Mouse (Mus musculus) T-helper 2 cell (primary cell): ENCODE data around the gene Kremen1.

Experiments
- in situ Hi-C: fragments of 300-600 bp; cut with MboI, MseI; formaldehyde crosslinking; loops from one replicate; pipeline ENCODE4 v1.15.1; 2025; ENCODE audit warnings: high pct_unique_total_duplicates

Gene Kremen1

DNA sequence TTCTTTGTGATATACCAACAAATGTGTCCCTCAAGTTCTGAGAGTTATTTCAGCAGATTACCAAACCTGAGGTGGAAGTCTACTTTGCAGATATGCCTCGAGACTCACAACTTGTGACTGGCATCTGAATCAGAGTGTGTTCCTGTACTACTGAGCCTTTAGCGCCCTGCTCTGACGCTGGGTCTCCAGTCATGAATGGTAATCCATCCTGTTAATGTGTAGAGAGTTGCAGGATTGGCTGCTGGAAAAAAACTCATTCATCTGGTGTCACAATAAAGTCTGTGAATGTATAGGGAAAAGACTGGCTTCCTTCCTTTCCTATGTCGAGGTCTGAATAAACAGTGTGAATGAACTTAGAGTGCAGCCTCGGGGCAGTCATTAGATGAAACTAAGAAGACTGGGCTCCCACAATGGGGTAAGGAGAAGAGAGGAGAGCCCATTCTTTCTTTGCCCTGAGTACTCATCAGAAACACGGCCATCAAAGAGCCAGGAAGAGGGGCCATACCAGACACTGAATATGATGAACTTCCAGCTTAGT, 41.4 kb downstream of the Kremen1 start:
- in situ Hi-C loops: loop anchor here (5.0 kb wide), 1 partner anchor 88 kb away; no protein-coding TSS in a partner anchor

DNA sequence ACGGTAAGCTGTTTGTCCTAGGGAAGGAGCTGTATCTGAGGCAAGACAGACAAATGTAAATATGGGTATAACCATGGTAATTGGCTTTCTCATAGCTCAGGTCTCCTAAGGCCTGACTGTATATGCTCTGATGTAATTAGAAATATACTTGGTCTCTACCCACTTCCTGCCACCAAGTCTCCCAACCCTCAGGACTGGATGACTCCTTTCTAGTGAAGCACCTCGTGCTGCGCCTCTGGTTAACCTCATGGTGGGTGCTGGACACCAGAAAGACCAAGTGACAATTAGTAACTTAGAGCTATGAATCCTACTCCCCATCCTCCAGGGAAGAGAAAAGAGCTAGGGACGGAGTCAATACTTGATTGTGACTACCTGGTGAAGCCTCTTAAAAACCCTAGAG, 42.0 kb downstream of the Kremen1 start:
- in situ Hi-C loops: no loop called here

DNA sequence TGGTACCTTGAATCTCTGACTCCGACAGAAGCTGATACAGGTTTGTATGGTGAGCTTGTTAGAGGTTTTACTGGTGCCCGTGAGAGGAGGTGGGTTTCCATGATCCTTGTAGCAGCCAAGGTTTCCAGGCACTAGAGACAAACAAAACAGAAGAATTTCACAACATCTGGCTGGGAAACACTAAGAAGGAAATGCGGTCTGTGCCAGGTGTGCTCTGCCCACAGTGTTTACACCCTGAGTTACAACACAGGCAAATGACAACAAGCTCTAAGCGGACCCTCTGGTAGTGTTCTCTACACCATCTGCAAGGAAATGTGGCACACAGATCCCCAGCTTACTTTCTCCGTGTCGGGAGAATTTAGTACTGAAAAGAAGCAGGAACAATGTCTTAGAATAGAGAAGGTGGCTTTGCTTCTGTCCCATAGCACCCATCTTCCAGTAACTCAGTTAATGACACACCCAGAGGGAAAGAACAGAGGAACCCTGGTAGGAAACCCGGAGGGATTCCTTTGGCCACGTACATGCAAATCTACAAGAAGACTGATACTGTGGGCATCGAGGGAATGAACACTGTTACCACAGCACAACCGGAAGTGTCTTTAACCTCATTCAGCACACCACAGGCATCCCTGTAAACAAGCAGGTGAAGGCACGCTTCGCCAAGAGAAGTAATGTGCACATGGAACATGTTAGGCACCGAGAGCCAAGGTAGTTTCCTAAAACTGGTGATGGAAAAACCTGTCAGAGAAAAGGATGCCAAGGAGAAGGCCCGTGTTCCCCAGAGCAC, 45.8 kb downstream of the Kremen1 start:
- in situ Hi-C loops: no loop called here

DNA sequence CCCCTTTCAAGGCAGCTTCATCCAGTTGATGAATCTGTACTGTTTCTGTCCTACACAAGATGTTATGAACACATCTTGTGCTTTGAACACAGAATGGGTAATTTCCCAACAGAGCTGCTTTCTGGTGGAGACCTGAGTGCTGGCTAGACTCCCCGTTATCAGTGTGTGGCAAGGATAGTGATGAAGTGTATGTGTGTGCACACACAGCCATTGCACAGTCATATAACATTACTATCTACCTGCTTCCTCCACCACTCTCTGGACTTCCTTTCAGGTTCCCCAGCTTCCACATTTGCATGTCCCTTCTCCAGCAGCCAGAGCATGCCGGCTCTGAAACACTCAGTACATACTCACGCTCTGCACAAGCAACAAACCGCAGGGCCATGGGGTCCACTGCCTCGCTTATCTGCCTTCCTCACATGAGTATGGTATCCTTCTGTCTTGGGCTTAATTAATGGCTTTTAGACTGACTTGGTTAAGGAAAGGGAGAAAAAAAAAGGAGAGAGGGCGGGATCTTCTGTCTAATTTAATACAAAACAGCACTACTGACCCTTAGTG, 46.8 kb downstream of the Kremen1 start:
- in situ Hi-C loops: no loop called here

DNA sequence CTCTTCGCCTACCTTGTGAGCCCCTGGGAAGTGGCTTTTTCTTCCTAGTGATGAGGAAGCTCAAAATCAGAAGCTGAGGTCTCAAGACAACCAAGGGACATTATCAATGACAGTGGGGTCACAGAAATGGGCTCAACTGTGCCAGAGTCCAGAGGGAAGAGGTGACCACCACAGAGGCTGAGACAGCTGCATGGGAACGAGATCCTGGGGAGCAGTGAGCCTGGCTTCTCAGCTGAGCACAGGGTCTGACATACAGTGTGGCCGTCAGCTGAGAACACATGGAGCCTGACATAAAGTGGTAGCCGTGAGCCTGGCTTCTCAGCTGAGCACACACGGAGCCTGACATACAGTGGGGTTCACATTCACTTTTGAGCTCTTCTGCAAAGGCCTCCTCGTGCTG, 58.3 kb downstream of the Kremen1 start:
- in situ Hi-C loops: no loop called here

DNA sequence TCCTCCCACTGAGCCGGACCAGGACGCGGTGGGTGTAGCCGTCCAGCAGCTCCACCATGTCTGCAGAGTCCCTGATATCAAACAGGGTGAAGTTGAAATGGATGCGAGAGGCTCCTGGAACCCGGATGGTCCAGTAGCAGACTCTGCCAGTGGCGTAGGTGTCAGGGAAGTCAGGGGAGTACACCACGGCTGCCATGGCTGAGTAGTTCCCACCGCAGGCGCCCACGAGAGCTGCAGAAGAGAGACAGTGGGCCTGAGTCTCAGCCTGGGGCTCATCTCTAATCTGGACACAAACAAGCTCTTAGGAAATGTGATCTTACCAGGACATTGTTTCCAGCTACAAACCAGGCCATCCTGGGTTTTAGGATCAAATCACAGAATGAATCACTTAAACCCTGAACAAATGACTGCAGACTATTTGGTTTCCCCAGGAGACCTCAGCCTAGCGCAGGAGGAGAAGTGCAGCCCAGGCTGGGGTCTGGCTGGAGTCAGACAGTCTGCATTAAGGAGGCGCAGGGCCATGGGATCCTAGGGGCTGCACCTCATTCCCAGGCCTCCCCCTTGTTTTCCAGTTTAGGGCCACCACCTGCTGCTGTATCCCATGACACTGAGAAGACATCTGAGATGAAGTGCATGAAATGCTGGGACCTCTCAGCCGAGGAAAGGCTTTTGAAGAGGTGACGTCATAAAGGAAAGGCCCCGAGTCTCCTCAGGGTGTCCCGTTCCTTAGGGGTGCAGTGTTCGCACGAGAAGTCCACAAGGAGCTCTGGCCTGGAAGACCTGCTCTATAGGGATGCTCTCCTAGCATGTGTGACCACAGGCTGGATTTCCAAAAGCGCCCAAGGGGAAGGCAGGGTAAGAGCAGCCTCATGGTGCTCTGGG, 59.3 kb downstream of the Kremen1 start:
- in situ Hi-C loops: no loop called here

DNA sequence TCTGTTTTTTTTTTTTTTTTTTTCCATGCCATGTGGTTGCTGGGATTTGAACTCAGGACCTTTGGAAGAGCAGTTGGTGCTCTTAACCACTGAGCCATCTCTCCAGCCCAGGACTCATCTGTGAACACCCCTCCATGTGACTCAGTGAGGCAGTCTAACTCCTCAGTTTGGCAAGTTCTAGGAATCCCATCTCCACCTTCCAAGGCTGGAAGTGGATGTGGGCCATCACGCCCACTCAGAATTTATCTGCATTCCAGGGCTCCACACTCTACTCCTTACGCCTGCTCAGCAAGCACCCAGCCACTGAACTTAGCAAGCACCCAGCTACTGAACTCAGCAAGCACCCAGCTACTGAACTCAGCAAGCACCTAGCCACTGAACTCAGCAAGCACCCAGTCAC, 61.5 kb downstream of the Kremen1 start:
- in situ Hi-C loops: loop anchor here (10.0 kb wide), 1 partner anchor 265 kb away; no protein-coding TSS in a partner anchor

DNA sequence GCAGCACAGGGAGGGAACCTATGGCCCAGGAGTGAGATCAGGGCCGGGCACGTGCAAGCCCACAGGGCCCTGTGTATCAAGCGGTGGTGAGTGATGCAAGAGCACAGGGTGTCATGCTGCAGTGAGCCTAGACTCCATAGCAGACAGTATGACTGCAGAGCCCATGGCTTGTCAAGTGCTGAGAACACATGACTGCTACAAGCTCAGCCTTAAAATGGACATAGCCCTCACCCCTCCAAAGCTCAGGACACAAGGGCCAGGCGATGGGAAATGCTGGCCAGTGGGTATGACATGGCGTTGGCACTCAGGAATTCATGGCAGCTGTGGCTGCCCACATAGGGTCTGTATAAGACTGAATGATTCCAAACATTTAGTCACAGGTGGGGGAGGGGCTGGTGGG, 64.3 kb downstream of the Kremen1 start:
- in situ Hi-C loops: loop anchor here (10.0 kb wide), 1 partner anchor 268 kb away; no protein-coding TSS in a partner anchor

DNA sequence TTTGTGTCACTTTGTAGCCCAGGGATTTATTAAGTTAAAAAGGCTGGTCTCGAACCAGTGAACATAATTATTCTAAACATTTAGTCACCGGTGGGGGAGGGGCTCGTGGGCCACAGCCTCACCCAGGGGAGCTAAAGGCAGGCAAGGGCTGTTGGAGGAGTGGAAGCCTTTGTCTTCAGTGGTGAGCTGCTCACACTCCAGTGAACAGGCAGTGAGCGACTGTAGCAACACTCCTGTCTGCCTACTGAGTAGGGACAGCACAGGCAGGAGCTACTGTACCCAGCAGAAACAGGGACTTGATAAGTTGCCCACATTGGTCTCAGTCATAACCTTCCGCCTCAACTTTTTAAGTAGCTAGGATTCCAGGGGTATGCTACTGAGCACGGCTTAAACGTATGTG, 64.8 kb downstream of the Kremen1 start:
- in situ Hi-C loops: loop anchor here (10.0 kb wide), 1 partner anchor 268 kb away; no protein-coding TSS in a partner anchor

DNA sequence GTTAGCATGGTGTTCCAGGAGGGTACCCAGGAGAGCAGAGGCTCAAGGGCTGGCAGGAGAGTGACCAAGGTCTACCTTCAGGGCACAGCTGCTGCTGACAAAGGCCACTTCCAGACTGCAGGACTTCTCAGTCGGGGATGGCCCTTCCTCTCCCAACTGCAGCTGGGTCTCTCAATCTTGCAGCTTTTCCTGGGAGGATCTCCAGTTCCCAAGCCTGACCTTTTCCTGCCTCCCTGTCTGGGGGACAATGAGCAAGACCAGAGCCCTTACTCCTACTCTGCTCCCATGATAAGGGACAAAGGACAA, 67.8 kb downstream of the Kremen1 start:
- in situ Hi-C loops: loop anchor here (10.0 kb wide), 1 partner anchor 271 kb away; no protein-coding TSS in a partner anchor

DNA sequence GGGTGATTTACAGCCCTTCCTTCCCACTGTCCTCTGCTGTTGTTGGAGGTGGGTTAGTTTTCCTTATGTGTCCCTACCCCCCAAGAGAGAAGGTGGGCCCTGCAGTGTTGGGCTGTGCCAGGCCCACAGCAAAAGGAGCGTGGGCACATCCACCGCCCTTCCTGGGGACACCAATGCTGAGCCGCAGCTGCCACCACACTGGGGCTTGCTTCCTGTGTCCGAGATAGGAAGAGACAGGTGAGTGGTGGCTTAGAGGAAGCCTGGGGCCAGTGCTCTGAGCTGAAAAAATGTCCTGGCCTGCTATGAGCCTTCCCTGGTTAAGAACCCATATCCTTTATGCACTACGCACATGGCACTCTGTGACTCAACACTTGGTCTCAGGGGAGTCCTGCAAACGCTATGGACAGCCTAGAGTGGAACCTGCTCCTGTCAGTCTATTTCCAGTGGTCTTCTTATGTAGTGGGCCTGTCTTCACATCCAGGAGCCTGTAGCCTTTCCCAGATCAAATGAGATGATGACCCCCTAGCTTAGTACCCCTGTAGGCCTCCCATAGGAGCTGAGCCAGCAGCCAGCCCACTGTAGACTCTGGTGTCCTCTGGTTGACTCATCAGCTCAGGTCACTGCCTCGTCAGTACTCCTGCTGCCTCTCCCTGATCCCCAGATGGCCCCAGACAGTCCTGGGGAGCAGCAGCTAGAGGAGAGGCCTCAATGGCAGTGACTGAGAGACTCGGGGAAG, 68.3 kb downstream of the Kremen1 start:
- in situ Hi-C loops: loop anchor here (10.0 kb wide), 1 partner anchor 272 kb away; no protein-coding TSS in a partner anchor

DNA sequence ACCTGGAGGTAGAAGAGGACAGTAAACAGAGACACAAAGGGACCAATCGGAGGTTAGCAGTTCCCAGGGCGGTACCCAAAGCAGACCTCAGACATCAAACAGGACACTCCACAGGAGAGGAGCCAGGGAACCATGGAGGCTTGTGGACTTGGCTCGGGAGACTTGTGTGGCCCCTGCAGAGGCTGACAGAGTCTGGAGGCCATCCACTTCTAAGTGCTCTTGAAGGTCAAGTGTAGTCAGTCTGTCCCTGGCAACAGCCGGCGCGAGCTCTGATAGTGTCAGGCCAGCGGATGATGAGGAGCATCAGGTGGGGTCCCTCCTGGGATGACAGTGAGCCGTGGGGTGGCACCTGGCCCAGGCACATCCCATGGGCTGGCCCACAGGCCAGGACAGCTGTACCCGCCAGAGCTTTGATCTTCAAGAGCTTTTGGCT, 69.3 kb downstream of the Kremen1 start:
- in situ Hi-C loops: loop anchor here (10.0 kb wide), 1 partner anchor 273 kb away; no protein-coding TSS in a partner anchor

DNA sequence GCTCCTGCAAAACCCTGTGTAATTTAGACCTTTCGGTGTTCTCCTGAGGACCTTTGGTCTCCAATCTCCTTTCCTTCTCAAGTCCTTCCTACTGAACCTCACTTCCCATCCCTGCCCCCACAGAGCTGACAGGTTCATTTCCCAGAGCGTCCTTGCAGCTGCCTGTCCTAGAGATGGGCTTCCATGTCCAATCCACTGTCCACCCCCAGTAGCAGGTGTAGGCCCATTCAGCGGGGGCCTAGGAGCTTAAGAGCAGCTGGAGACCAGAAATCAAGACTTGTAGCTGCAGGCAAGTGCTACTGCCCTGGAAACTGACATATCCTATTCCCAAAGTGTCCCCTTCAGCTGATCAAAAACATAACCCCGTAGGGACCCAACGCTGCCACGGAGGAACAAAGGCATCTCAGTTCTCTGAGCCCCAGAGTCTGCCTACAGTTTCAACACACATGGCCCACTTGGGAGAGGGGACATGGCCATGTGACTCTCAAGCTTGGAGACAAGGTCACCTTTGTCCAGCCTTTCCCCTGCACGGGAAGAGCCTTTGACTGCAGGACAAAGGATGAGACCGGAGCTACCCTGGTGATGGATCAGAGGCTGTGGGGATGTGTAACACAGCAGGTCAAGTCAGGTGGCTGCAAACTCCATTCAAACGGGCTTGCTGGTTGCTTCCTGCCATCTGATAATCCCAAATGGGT, 72.0 kb downstream of the Kremen1 start:
- in situ Hi-C loops: no loop called here

DNA sequence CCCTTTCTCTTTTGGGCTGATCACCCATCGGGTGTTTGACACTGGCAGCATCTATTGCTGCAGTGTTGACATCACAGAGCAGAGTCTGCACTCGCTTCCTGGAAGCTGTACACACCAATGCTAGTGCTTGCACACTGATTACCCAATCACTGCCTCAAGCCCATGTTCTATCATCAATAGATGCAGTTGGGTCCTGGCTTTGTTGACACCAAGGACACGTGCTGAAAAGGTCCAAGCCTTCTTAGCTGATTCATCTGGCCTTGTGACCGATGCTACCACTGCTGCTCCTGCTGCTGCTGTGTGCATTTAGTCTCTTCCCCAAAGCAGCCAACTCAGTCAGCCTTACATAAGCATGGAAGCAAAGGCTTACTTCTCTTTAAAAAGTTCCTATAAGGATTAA, 73.2 kb downstream of the Kremen1 start:
- in situ Hi-C loops: no loop called here

DNA sequence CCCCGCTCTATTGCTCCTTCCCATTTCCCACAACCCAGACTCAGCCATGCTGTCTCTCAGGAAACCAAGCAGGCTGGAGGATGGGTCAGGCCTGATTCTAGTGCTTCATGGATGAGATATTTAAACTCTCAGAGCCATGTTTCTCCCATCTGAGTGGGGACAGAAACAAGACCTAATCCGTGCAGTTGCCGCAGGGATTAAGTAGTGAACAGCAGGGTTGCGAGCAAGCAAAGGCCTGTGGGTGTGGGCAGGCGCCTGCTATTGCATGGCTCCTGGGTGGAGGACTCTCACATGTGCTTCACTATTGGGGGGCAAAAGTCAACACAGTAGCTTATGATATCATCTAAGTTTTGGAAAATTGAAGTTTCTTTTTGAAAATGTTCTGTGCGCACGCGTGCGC, 76.5 kb downstream of the Kremen1 start:
- in situ Hi-C loops: no loop called here

DNA sequence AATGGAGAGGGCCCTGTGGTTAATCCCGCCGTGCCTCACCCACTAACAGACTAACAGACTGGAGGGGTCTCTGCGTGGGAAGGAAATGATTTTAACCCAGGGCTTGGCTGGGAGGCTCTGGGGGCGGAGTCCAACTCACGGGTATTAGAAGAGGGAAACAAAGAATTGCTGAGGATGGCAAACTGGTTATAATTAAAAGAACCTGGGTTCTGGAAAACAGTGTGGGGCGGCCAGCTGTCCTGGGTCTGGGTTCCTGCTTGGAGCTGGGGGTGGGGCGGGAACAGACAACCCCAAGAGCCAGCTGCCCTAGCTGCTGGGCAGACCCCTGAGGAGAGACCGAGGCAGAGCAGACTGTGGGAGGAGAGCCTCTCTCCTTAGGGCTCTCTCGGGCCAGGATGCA, 77.1 kb downstream of the Kremen1 start:
- in situ Hi-C loops: no loop called here

DNA sequence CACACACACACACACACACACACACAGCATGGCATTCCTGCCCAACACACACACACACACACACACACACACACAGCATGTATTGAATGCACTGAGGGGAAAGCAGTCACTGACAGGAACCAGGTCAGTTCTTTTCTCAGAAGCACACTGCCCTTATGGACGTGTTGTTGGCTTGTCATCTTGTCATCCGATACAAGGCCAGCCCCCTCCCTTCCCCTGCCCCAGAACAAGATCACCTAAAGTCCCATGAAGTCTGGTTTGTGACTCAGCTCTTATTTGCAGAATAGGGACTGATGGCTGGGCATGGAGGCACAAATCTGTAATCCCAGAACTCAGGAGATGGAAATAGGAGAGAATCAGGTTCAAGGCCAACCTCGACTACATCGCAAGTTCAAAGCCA, 78.5 kb downstream of the Kremen1 start:
- in situ Hi-C loops: no loop called here

DNA sequence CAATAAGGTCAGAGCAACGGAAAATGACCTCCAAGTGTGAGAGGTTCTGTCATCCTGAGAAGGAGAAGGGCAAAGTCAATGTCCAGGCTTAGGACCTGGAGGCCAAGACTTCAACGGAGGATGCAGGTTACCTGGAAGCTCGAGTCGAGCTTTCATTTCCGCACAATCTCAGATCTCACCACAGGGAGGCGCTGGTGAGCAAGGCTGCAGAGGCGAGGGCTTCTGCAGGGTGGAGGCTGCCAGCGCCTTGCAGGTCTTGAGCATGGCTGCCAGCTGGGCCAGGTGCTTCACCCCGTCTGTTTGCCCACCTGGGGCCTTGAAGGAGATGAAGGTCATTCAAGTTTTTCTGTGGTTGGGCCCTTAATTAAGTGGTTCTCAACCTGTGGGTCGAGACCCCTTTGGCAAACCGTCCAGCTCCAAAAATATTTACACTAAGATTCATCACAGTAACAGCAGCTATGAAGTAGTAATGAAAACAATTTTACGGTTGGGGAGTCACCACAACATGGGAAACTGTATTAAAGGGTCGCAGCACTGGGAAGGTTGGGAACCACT, 79.4 kb downstream of the Kremen1 start:
- in situ Hi-C loops: no loop called here

DNA sequence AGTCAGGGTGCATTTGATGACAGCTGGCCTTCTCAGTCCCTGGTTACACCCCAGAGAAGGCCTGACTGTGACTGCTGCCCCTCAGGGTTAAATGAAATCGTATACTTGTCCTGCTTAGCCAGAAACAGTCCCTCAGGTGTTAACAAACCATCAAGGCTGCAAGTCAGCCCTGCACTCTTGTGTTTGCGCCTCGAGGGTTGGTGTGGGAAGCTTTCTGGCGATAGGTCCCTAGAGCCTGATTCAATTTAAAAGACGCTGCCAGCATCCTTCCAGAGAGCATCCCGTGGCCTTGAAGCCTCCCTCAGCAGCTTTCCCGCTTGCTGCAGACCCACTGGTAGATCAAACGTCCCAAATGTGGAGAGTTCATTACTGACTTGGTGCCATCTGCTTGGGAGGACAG, 82.0 kb downstream of the Kremen1 start:
- in situ Hi-C loops: no loop called here

DNA sequence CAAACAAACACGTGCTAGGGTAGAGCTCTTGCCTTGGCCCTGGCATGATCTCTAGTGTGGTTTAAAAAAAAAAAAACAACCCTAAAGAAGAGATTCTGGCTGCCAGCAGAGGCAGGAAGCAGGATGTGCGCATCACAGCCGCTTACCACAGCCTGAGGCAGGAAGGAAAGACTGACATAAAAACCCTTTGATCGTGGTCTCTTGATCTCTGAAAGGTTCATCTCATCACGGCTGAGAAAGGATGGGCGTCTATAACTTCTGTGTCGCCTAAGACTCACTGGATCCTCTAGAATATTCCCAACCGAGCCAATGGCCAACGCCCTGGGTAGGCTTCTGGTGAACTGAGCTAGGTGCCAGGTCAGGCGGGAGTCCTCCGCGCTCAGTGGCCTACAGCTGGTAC, 84.2 kb downstream of the Kremen1 start:
- in situ Hi-C loops: no loop called here
